Mouse (Mus musculus) cerebellum, adult 2 months (tissue): Measurements from ENCODE around the gene Fuz. TPM values are rescaled to one million over a fixed set of nuclear protein-coding genes. Genes with fewer than 3 reads are reported as not detected.
"Not testable (repeated sequence)": the region's sequence is repeated elsewhere in the genome, so short reads cannot be mapped to it uniquely, and the experiment has no call there.

ENCODE experiments used
- DNase-seq, 2 experiments: peaks; one replicate each; pipeline ENCODE4 v3.0.0; 2021
- H3K27ac ChIP-seq: fragments of 200-500 bp; 2 replicates; pipeline ENCODE4 v1.5.1; 2012; ENCODE audit warnings: low read length, control low read depth, inconsistent platforms; ENCODE audit not compliant: insufficient read depth
- H3K27me3 ChIP-seq: fragments of 200-500 bp; 2 replicates; pipeline ENCODE4 v1.6.1; 2012; ENCODE audit warnings: inconsistent platforms, mild to moderate bottlenecking, low read length, moderate library complexity; ENCODE audit not compliant: control insufficient read depth, insufficient read depth
- H3K4me1 ChIP-seq: fragments of 200-500 bp; 2 replicates; pipeline ENCODE4 v1.6.1; 2011; ENCODE audit warnings: low read length; ENCODE audit not compliant: control insufficient read depth, insufficient read depth
- H3K4me3 ChIP-seq: fragments of 200-500 bp; replicated peaks from 2 replicates; pipeline ENCODE3; 2011; ENCODE audit warnings: mild to moderate bottlenecking, low read depth, low read length, control low read depth; ENCODE audit not compliant: insufficient read depth
- CTCF ChIP-seq: fragments of 200-500 bp; IDR thresholded peaks from 2 replicates; pipeline ENCODE4 v1.5.1; 2011; ENCODE audit warnings: low read depth, mild to moderate bottlenecking, control low read depth, low read length, moderate library complexity, borderline replicate concordance; ENCODE audit not compliant: insufficient read depth
- POLR2A ChIP-seq: fragments of 200-500 bp; IDR thresholded peaks from 2 replicates; pipeline ENCODE4 v1.6.1; 2011; ENCODE audit warnings: low read length, control low read depth, borderline replicate concordance; ENCODE audit not compliant: insufficient read depth
- WGBS: fragments of 180-500 bp; shearing (Covaris S2); methylation state at CpG from one replicate; pipeline ENCODE4 v1.1.7; 2018; 5-methylcytosine and 5-hydroxymethylcytosine counted together
- polyA plus RNA-seq: library from polyadenylated mRNA; depleted of rRNA; stranded (reverse); fragments of >200 nt; gene quantifications from 2 replicates; pipeline ENCODE4 v1.2.3, GENCODE M21; 2012

The Fuz gene
- polyA plus RNA-seq, 1 experiment = 29.0 TPM

DNA sequence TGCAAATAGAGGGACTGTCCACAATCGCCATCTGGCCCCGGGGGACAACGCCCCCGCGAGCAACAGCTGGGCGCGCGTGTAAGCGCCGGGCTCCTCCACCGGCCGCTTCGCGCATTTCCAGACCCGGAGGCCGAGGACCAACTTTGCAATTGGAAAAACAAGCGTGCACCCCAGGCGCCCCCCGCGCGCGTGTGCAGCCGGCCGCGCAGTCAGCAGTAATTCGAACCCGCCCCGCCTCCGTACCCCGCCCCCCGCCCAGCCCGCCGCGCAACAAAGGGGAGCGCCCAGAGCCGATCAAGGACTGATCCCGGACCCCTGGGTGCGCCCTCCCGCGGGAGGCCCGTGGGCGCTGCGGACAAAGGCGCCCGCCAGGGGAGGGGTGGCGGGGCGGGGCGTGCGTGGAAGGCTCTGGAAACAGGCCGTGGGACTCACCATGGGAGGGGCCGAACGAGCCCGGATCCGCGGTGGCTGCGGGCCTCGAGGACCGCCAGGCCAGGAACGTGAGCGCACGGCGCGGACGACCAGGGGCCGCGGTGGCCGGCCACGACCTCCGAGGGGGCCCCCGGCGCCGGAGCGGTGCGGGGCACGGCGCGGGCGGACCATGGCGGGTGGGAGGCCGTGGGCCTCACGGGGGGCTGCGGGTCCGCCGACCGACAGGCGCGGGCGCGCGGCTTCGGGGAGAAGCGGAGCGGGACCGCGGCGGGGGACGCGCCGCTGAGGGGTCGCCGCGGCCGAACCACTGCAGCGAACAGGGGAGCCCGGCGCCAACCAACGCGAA, 26.8 kb upstream of the Fuz start:
- peaks cover 33% of the 10 kb centered on the region for H3K4me1 ChIP-seq
- peak overlapping the region; percentile 53 for H3K4me3 ChIP-seq
- no peaks in the 10 kb centered on the region for H3K27me3 ChIP-seq
- TF ChIP-seq POLR2A (no peak), CTCF (no peak)
- peak overlapping the region; percentile 98 for H3K27ac ChIP-seq
- 1% methylated on average over 95 of the region's 108 CpGs for WGBS
- peak; percentile 67 to 75 for DNase-seq

- Histone ChIP-seq H3K27ac (peak within 1 kb of the TSS; percentile 98), H3K4me1 (peaks cover 26% of the 10 kb centered on the region), H3K4me3 (peak within 1 kb of the TSS; percentile 53), H3K27me3 (no peaks in the 10 kb centered on the region)
- WGBS = 8% methylated on average over 29 of the region's 29 CpGs
- peak; percentile 93 to 98 for DNase-seq
- TF ChIP-seq CTCF (no peak), POLR2A (peak; percentile 76; the same call in 1 of the 2 replicates)
Observed at GRCm38 (mm10) chr7:44869697-44870528, 26.0 kb upstream of the Fuz start, which contains the start of gene Ptov1. TSS of gene Ptov1 (minus strand) at chr7:44869788.

GRCm38 (mm10) chr7:44870614-44871013, 25.3 kb upstream of the Fuz start:
- Histone ChIP-seq H3K27ac (no peak overlapping the region), H3K27me3 (no peaks in the 10 kb centered on the region), H3K4me3 (no peak overlapping the region), H3K4me1 (peaks cover 19% of the 10 kb centered on the region)
- TF ChIP-seq CTCF (no peak), POLR2A (no peak)
- 81% methylated on average over 6 of the region's 6 CpGs for WGBS
- no peak for DNase-seq

GRCm38 (mm10) chr7:44871181-44871580, 24.7 kb upstream of the Fuz start:
- no peak for DNase-seq
- H3K4me3 ChIP-seq = no peak overlapping the region
- H3K27ac ChIP-seq = no peak overlapping the region
- H3K4me1 ChIP-seq = peaks cover 14% of the 10 kb centered on the region
- TF ChIP-seq POLR2A = no peak
- TF ChIP-seq CTCF = no peak
- WGBS = 40% methylated on average over 1 of the region's 1 CpGs
- no peaks in the 10 kb centered on the region for H3K27me3 ChIP-seq

- DNase-seq, H3K27me3 ChIP-seq, H3K27ac ChIP-seq, H3K4me3 ChIP-seq, H3K4me1 ChIP-seq: not testable (repeated sequence)
- 97% methylated on average over 2 of the region's 2 CpGs for WGBS
Observed at GRCm38 (mm10) chr7:44871774-44872173, 24.1 kb upstream of the Fuz start.

GRCm38 (mm10) chr7:44877833-44878232, 18.0 kb upstream of the Fuz start:
- 76% methylated on average over 14 of the region's 14 CpGs for WGBS
- TF ChIP-seq POLR2A (no peak), CTCF (no peak)
- Histone ChIP-seq H3K27ac (no peak overlapping the region), H3K27me3 (no peaks in the 10 kb centered on the region), H3K4me3 (no peak overlapping the region), H3K4me1 (no peaks in the 10 kb centered on the region)
- no peak for DNase-seq

GRCm38 (mm10) chr7:44883036-44883435, 12.8 kb upstream of the Fuz start:
- H3K27me3 ChIP-seq = no peaks in the 10 kb centered on the region
- no peak overlapping the region for H3K27ac ChIP-seq
- WGBS = 90% methylated on average over 3 of the region's 3 CpGs
- no peak for TF ChIP-seq CTCF
- no peak for TF ChIP-seq POLR2A
- no peak overlapping the region for H3K4me3 ChIP-seq
- peaks cover 25% of the 10 kb centered on the region for H3K4me1 ChIP-seq
- DNase-seq = no peak

DNA sequence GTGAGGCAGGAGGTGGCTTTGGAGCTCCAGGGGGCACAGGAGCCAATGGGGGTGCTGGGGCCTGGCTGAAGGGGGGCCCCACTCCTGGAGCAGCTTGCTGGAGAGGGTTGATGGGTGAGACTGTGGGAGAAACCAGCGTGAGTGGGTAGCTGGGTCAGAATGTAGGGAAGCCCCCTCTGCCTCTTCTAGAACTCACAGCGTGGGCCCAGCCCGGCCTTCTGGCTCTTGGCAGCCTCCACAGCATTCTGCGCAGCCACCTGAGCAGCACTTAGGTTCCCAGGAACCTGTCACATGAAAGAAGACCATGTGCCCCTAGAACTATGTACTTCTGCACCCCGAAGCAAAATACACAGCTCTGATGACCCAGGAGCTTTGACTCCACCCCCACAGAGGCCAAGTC, 11.2 kb upstream of the Fuz start:
- 10% methylated on average over 5 of the region's 5 CpGs for WGBS
- TF ChIP-seq POLR2A = no peak
- TF ChIP-seq CTCF = no peak
- Histone ChIP-seq H3K27ac (peak overlapping the region; percentile 11; the same call in 1 of the 2 replicates), H3K4me1 (peaks cover 35% of the 10 kb centered on the region), H3K27me3 (no peaks in the 10 kb centered on the region), H3K4me3 (no peak overlapping the region)
- peak; percentile 33 to 50 for DNase-seq
